Mouse (Mus musculus) 416B (cell line): Measurements from ENCODE around the gene Plekha5.

ENCODE experiments used
- DNase-seq: peaks from one replicate; pipeline ENCODE4 v3.0.0; 2011; ENCODE audit warnings: low read depth

Plekha5 gene

DNA sequence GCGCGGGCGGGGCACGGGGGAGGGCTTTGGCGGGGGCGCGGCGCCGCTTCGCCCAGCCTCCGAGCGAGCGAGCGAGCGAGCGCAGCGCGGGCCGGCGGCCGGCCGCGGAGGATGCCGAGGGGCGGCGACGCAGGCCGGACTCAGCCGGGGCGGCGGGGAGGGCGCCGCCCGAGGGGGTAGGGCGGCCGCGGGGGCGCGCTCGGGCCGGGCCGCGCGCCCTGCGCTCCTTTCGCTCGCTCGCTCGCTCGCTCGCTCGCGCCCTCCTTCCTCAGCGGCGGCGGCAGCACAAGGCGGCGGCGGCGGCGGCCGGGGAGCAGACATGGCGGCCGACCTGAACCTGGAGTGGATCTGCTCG, at the start of gene Plekha5:
Plekha5 (plus strand) TSS at position 209 of the 355 bp plus-strand sequence.
- no peak for DNase-seq

DNA sequence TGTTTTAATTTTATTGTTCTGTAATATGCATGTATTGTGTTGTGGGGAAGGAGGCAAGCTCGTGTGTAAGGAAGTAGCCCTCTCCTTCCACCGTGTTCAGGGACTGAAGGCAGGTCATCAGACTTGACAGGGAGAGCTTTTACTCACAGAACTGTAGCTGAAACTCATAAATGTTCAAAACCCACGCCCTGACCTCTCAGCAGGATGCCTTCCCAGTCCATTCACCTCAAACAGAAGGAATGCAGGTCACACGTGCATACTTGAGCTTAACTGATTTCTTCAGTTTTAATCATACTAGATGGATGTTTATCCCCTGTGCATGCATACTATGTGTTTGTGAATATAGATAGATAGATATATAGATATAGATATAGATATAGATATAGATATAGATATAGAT, 48.2 kb upstream of the Plekha5 start:
- no peak for DNase-seq

DNA sequence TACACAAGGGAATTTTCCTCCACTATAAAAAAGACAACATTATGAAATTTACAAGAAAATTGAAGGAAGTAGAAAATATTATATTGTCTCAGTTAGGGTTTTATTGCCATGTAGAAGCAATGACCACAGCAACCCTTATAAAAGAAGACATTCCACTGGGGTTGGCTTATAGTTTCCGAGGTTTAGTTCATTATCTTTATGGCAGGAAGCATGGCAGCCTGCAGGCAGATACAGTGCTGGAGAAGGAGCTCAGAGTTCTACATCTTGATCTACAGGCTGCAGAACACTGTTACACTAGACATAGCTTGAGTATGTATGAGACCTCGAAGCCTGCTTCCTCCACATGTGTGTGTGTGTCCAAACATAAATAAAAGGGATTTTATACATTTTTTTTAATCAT, 43.3 kb upstream of the Plekha5 start:
- no peak for DNase-seq

DNA sequence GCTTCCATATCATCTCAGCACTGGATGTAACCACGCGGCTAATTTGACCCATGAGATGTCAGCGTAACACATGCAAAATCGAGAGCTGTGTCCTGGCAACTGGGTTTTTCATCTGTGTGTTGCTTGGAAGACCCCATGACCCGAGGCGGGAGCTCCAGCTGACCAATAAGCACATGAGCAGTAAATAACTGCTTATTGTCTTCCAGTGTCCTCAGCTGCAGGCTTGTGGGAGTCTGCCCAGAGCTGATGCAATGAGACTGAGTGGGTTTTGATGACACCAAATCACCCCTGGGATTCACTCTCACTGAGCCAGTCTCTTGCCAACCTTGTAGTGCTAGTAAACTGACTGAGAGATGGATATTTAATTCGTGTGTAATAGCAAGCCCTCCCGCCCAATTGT, 42.7 kb upstream of the Plekha5 start:
- no peak for DNase-seq

DNA sequence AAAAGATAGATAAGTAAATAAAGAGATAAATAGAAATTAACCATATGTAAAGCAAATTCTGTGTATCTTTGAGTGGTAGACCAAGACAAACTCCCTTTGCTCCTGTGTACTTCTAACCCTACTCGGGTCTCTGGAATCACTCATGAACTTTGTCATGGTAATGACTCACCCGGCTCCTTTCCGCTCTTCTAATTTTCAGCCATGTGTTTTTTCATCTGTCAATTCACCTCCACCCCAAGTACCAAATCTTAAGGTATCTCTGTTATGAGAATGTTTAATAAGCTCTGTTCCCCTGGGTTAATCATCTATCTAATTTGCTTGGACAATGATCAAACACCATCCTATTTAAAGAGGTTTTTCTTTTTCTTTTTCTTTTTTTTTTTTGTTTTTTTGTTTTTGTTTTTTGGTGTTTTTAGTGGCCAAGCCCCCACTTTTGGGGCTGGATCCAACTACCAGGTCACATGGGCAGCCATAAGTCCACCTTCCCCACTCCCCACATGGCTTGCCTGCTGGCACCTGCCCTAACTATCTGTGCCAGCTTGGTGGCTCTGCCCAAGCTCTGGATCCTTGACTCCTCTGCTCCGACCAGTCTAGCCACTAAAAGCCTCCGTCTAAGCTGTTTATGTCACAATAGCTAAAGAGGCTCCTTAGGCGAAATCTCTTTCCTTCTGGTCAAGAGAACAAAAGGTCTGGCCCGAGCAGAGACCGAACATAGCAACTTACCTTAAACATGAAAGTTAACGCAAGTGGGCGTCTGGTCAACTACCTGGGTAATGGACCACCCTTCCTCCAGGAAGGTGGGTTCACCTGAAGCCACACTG, 40.1 kb upstream of the Plekha5 start:
- no peak for DNase-seq

DNA sequence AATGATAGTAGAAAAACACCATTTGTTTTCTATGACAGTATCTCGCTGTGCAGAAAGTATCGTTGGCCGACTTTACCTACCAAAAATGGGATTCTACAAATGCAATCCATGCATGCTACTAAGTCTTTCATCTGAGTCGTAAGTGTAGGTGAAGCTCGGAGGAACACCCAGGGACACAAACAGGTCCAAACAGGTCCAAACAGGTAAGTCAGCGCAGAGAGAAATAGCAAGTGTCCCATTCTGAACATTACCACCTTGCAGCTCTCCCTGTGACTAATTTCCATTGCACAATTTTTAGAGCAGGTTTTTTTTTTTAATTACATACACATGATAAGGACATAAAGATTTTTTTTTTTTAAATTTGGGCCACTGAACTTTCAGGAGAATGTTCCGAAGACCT, 27.2 kb upstream of the Plekha5 start:
- DNase-seq: no peak

DNA sequence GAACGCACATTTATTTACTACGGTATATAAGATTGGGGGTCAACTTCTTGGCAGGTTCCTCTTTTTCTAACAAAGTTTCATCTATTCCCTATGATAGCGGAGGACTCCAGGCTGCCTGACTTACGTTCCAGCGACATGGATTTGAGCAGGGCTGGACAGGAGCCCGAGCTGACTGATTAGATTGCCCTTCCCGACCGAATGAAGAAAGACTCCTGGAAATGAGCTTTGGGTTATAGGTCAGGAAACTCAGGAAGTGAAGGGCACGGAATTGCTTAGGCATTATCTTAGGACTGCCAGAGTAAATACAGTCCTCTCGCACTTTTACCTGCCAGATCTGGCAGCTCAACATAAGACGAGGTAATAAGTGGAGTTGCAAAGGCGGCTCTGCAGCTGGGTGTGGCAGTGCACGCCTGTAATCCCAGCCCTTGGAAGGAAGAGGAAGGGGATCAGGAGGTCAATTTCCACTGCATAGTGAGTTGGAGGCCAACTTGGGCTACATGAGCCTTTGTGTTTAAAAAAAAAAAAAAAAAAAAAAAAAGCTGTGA, 21.0 kb upstream of the Plekha5 start:
- no peak for DNase-seq

DNA sequence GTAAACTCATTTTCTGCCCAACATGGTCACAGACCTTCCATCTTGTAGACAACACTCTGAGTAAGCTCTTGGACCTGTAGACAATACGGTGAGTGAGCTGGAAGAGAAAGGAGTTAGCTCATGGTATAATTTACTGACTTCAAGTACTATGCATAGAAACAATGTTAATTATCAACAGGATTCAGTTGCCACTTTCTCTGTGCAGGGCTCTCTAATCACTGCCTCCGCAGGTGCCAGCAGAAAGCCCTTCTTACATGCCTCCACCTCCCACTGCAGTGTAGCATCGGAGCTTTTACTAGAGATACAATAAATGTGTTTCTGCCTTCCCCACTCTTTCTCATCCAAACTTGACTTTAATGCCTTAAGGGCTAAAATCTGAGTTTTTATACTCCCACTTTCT, 11.9 kb upstream of the Plekha5 start:
- no peak for DNase-seq

DNA sequence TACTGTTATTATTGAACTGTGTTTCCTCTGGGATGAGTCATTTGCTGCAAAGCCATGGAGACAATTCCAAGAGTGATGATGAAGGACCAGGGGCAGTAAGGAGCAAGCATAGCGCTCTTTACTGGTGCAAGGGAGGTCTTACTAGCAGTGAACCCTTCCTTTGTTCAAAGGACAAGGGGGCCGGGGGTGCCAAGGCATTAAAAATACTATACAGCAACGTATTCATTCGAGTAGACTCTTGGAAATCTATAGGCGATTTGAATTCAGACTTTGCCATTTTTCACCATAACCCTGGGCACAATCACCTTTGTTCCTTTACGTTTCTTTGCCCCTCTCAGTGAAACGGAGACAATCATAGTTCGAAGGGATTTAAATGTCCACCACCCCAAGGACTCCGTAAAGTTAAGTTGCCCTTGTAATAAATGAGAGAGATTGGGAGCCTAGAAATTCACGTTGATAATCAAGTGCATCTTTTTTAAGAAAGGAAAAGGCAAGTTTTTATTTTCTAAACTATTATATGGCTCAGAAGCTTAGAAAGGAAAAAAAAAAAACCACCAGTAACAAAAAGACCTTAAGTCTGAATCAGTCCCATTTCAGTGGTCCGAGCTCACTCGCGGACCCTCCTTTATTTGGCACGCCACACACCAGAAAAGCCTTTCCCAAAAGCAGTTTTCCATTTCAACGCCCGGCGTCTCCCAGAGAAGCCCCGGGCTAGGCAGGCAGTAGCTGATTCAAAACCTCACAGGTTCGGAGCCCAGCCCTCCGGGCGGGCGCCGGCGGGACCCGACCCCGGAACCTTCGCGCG, 611 bp upstream of the Plekha5 start:
- DNase-seq: no peak

DNA sequence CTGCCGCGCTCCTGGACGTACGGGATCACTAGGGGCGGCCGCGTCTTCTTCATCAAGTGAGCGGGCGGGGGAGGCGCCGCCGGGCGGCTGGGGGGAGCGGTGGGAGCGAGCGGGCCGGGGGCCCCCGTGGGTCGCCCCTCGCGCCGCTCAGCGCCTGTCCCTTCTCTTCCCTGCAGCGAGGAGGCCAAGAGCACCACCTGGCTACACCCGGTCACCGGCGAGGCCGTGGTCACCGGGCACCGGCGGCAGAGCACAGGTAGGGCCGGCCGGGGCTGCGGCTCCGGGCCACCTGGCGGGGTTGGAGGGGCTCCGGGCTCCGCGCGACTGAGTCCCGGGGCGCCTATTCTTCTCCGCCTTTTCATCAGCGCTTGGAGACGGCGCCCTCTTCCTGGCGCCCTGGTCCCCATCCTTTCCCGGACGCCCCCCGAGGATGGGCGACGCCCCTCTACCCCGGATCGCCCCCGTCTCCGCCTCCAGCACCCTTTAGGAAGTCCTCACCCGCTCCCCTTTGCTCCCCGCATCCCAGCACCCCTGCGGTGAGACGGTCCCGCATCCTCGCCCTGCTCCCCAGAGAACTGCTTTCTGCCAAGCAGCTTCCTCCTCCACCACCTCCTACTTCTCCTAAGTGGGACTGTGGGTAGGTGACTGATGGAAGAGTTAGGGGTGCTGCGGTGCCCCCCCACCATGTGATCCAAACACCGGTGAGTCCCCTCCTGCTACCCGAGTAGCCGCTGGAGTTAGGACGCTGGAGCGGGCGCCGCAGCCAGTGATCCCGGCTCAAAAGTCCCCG, 542 bp downstream of the Plekha5 start:
- no peak for DNase-seq

DNA sequence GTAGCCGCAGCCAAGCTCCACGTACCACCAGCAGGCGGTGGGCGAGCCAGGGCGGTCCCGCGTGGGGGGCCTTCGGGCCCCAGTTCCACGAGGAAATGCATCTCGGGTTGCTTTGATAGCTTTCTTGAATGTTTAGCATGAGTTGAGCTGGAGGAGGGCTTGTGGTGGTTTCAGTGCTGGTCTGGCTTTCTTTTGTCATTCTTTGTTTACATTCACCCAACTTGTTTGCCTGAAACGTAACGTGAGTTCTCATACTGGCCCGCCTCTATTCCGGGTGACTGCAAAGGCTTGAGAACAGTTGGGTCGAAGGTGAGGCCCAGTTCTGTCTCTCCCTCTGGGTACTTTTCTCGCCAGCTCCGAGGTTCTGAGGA, 1.1 kb downstream of the Plekha5 start:
- DNase-seq: no peak

DNA sequence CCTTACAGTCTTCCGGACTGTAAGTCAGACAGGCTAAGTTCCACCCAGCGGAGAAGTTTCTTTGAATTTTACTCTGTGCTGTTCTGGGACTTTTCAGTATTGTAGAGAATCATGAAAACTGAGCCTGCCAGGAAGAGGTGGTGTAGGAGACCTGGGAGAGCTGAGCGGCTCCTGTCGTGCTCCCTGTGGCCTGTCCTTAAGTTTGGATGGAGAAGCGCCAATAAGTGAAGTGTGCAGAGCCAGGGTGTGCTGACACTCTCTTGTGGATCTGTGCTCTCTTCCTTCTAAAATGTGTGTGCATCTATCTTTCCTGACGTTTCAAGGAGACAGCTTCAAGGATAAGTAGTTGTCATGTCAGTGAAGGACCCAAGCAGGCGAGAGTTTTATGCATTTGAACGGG, 5.4 kb downstream of the Plekha5 start:
- no peak for DNase-seq

DNA sequence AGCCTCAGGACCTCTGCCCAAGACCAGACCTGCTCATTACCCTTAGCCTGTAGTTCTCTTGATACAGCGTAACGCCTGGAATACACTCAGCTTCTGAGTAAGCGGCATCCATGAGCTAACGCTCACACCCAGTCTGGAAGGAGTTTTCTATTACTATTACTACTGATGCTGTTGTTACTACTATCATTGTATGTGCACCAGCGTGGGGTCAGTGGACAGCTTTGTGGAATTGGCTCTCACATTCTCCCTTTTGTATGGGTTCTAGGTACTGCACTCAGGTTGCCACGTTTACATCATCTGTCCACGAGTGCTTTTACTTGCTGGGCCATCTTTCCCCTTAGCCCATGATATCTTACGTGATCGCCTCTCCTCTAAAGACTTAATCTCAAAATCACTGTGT, 8.5 kb downstream of the Plekha5 start:
- DNase-seq: no peak

DNA sequence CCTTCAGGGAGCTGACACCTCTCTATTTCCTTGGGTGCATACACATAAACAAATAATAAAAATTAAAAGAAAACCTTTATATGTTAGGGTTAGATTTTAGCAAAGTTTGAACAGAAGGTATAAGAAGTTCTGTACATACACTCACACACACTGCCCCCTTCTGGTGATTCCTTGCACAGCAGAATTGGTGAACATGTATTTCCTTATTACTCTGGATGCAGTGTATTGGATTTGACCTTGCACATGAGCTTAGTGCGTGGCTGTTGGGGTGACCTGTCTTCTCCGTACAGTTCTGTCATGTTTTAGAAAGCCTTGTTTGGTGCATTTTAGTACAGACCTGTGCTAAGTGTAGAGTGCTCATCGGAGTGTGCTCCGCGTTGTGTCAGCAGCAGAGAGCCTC, 19.5 kb downstream of the Plekha5 start:
- DNase-seq: peak; percentile 70

DNA sequence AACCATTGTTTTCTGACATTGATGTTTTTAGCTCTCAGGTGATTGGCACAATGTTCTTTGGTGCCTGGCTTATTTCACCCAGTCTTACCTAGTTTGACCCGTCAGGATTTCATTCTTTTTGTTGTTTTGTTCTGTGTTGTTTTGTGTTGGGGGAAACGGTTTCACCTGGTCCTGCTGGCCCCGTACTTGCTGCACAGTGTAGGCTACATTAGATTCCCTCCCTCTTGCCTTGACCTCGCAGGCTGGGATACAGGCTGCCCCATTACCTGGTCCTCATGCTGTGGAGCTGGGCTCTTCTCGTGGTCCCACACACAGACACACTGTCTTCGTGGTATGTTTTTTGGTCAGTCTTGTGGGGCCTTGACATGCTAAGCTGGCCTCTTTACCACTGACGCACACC, 20.3 kb downstream of the Plekha5 start:
- no peak for DNase-seq

DNA sequence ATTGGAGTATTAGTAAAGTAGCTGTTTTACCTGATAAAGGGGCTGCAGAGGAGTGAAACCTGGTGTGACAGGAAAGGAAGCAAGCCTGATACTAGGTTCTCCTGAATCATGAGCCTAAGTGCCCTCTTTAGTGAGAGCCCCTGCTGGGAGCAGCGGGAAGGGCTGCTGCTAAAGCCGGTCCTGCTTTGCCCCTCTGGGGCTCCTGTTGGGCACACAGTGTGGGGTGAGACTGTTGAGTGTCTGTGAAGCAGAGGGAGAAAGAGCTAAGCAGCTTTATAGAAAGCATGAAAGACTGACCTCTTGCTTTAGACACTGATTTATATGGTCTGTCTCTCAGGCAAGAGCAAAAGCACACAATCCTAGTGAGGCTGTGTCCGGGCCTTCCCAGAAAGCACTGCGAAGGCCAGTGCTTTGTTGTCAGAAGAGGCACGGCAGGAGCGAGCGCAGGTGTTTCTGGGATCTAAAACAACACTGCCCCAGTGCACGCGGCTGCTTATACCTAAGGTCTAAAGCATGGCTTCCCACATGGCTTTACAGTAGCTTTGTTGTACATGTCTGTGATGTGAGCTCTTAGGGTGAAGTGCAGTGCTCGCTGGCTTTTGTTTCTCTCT, 21.1 kb downstream of the Plekha5 start:
- no peak for DNase-seq

DNA sequence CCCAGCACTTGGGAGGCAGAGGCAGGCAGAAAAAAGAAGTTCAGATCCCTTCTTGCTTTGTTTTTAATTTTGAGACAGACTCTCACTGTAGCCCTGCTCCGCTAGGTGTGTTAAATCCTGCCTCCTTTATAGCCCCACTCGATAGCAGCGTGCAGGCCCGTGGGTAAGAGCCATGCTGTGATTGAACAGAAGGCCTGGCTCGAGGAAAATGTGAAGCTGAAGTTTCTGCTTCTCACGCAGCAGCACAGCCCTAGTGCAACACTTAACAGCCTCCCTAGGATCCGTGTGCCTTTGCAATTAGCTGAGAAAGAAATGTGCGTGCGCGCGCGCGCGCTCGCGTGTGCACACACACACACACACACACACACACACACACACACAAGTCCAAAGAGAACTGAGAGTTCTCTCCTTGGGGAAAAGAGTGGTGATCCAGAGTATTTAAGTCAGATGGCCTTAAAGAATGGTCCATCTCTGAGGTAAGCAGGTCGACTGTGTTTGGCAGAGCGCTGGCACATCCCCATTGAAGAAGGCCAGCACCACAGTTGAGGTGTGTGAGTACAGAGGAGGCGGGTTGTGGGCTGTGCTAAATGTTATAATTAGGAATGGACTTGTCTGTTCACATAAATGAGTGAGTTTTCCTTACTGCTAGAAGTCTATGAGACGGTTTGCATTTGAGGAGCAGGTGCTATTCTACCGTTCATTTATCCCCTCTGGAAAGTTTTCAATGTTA, 24.3 kb downstream of the Plekha5 start:
- no peak for DNase-seq

DNA sequence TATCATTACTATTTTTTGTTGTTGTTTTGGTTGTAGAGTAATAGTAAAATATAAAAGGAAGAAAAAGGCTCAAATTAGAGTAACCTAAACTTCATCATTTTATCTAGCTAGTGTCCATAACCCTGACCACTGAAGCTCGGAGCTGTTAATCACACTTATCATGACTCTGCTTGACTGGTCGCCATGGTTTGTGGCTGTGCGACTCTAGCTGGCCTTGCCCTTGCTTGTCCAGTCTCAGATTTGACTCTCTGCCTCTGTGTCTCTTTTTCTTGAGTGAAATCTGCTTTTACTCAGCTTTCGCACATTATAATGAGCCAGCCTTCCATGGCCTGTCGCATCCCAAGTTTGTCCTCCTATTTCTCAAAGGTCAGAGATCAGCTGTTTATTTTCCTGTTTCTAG, 26.8 kb downstream of the Plekha5 start:
- DNase-seq: no peak

DNA sequence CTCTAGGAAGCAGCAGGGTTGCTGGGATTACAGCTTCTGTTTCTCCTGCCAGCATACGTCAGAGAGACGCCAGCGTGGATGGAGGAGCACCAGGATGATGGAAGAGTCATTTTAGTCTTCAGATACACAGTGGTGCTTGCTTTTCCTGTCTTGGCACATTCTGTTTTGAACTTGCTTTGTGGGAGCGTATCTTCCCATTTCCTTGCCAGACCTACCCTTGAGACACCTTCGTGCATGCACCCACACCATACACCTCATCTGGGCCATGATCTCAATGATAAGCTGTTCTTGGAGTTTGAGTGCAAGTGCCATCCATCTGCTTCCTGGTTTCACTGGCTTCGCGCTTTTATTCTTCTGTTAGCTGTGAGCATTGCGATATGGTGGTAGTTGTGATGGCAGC, 28.9 kb downstream of the Plekha5 start:
- DNase-seq: no peak

DNA sequence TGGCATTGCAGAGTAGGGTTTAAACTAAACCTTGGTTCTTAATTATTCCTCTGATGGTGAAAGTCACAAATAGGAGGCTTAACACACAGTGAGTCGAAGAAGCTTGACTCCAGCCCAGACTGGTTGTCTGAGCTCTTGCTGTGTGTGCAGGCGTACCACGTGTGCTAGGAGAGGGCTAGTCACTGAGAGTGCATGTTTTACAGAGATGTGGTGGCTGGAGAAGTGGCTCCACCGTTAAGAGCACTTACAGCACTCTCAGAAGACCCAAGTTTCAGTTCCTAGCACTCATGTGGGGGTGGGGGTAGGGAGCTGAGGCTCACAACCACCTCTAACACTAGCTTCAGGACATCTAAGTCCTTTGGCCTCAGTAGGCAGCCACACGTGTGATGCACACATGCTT, 29.6 kb downstream of the Plekha5 start:
- DNase-seq: no peak

DNA sequence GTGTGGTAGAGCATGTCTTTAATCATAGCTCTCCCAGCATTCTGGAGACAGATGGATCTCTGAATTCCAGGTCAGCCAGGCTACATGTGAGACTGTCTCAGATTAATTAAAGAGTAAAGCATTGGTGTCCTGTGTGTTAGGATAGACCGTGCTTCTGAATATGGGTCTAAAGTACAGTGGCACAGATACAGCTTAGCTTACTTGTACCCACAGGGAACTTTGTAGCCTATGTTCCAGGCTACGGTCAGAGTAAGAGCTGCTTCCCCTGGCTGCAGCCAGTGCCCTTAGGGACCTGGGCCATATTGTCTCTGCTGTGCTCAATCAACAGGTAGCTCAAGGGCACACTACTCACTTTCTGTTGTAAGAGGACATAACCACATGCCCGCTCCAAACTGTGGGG, 30.5 kb downstream of the Plekha5 start:
- no peak for DNase-seq
